ENCODE assay signal across 24 mouse cellular contexts in the genomic region with DNA sequence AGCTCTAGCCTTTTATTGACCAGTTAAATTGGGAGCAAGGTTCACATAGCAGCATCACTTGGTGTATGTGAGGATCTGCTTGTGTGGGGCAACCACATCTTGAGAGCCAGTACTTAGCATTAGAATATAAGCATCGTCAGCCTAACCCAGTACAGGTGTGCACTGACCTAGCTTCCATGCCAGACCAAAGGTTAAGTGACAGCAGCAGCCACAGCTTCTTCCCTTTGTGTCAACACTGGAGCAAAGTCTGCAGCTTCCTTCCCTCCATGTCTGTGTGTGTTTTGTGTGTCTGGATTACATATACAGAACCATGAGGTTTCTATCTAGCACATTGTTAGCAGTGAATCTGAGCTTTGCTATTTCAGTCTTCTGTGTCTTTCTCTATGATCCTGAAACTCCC. TPM values are rescaled to one million over a fixed set of nuclear protein-coding genes. Genes with fewer than 3 reads are reported as not detected.
"Had no signal": no experiment of that assay in that cellular context is flagged by ENCODE, and none has a peak within 500 bp of the region (broad histone marks: within the 10 kb centered on the region; RNA-seq: fewer than 3 reads in every experiment).

No protein-coding gene starts in this region.

- H3K4me3 ChIP-seq: liver, embryonic 15.5 days; midbrain, embryonic 10.5 days; myocyte; neural tube, embryonic 13.5 days; neural tube, embryonic 15.5 days had no signal

- H3K9me3 ChIP-seq: liver, embryonic 15.5 days; midbrain, embryonic 10.5 days; neural tube, embryonic 13.5 days; neural tube, embryonic 15.5 days had no signal

- H3K9ac ChIP-seq: liver, embryonic 15.5 days; lung, embryonic 14.5 days; neural tube, embryonic 13.5 days; neural tube, embryonic 15.5 days had no signal

- H3K27ac ChIP-seq: liver, embryonic 15.5 days; midbrain, embryonic 10.5 days; neural tube, embryonic 13.5 days; neural tube, embryonic 15.5 days had no signal

- ATAC-seq: midbrain, embryonic 16.5 days had no signal

- H3K27me3 ChIP-seq: liver, embryonic 15.5 days; neural tube, embryonic 13.5 days; neural tube, embryonic 15.5 days had no signal

- H3K36me3 ChIP-seq: liver, embryonic 15.5 days; midbrain, embryonic 10.5 days; neural tube, embryonic 15.5 days had no signal

- DNase-seq: lung, adult 18-20 months; lung, embryonic 14.5 days; lung, postnatal 10 days; lung, postnatal 4 days; midbrain, embryonic 14.5 days; retina, postnatal 1 day; right cerebral cortex, adult 18-20 months; right cerebral cortex, postnatal 25 days; right cerebral cortex, postnatal 4 days; spleen, adult 18-20 months; thymus, adult 18-20 months; thymus, postnatal 14 days; thymus, postnatal 36 days had no signal

- H3K4me2 ChIP-seq: liver, embryonic 15.5 days; lung, embryonic 14.5 days; neural tube, embryonic 13.5 days; neural tube, embryonic 15.5 days had no signal

- H3K4me1 ChIP-seq: neural tube, embryonic 15.5 days had no signal

RNA-seq across cellular contexts. Expression of a gene that starts 52.9 kb away (rescaled TPM):
- polyA plus RNA-seq: liver, embryonic 15.5 days; lung, embryonic 14.5 days; lung, embryonic 16.5 days; midbrain, embryonic 10.5 days; midbrain, embryonic 14.5 days; midbrain, embryonic 16.5 days; myocyte; neural tube, embryonic 11.5 days; neural tube, embryonic 13.5 days; neural tube, embryonic 15.5 days; small intestine, adult 2 months; stomach, embryonic 14.5 days; stomach, embryonic 16.5 days had no signal
